Mouse (Mus musculus) fat pad, adult 2 months (tissue): Measurements from ENCODE around the gene Fem1b.
"Not testable (repeated sequence)": the region's sequence is repeated elsewhere in the genome, so short reads cannot be mapped to it uniquely, and the experiment has no call there.

Experiments used
- DNase-seq: peaks from one replicate; pipeline ENCODE4 v3.0.0-alpha.2; 2011; ENCODE audit warnings: low read depth, low spot score; ENCODE audit errors: extremely low read depth

The Fem1b gene

DNA sequence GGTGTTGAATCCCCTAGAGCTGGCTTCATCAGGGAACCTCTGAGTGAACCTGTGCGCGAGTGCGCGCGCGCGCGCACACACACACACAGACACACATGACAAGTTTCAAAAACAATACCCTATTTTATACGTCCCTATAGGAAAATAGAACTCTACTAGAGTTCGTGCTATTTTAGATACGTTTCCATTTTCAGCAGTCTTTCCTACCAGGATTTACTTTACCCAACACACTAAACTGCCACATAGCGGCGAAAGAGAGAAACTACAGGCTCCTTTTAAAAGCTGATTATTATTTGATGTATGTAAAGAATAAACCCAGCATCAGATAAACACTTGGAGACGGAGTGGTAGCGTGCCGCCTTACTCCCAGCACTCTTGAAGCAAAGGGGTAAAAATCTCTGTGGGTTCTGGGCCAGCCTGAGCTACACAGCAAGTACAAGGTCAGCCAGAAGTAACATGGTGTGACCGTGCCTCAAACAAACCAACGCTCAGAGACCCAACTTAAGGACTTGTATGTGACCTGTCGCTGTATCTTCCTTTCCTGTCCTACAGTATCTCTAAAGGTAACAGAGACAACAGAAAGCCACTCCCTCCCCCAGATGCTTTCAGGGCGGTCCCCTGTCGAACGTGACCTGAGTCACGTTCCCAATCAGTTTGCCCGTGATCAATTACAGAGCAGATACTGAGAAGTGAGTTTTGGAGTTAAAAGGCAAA lies 16.4 kb upstream of the Fem1b start:
- no peak for DNase-seq

GRCm38 (mm10) chr9:62826456-62826855 lies 14.7 kb upstream of the Fem1b start:
- no peak for DNase-seq

DNA sequence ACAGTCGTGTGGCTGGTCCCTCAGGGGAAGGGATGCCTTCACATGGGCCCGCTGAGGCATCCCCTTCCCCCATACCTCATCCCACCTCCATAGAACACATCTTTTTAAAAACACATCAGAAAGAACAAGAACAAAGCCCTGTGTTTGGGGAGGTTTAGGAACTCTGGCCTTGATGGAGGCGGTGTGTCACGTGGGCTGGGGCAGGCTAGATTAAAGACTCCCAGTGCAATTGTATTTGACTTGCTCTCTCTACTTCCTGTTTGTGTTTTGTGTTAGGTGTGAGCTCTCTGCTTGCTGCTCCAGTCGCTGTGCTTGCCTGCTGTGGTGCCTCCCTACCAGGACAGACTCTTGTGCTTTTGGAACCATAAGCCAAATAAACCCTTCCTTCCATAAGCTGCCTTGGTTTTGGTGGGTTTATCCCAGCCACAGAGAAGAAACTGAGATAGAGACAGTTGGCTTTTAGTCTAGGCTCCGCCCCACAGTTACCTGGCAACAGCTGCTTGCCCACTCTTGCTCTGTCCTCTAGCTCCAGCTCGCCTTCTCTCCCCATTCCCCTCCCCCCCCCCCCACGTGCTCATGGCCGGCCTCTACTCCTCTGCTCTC lies 14.2 kb upstream of the Fem1b start:
- DNase-seq, result no peak

DNA sequence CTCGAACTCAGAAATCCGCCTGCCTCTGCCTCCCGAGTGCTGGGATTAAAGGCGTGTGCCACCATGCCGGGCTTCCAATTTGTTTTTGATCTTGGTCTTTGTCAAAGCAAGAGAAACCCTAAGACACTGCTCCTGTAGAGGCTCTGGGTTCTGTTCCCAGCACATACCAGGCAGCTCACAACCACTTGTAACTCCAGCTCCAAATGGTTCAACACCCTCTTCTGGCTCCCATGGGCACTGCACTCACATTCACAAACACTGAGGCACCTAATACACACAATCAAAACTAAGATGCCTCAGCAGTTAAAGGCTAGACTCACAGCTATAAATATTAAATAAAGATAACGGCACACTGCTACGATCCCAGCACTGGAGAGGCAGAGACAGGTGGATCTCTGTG lies 10.1 kb upstream of the Fem1b start:
- DNase-seq, result no peak

DNA sequence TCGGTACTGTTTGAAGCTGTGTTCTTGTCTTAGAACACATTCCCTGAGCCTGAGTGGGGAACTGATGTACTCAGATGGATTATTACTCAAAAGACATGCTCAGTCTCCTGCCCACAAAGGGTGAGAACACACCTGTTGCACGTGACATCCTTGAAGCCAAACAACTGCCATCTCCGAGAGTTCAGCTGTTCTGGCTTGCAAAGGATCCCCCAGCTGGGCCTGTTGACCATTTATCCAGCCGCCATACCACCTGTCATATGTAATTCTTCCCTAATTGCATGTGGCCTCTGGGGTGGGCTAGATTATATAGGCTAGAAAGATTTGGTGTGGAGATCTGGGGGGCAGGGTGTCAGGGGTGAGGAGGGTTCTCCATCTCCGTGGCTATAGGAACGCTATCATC lies 9.1 kb upstream of the Fem1b start:
- DNase-seq, result no peak

DNA sequence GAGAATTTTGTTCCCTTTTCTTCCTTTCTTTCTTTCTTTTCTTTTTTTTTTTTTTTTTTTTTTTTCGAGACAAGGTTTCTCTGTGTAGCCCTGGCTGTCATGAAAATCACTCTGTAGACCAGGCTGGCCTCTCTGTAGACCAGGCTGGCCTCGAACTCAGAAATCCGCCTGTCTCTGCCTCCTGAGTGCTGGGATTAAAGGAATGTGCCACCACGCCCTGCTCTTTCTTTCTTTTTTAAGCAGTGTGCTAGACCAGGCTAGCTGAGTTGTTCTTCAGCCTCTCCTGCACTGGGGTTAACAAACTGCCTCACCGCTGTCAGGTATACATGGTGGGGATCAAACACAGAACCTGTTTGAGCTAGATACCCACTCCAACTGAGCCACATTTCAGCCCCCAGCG lies 8.2 kb upstream of the Fem1b start:
- not testable (repeated sequence) for DNase-seq

DNA sequence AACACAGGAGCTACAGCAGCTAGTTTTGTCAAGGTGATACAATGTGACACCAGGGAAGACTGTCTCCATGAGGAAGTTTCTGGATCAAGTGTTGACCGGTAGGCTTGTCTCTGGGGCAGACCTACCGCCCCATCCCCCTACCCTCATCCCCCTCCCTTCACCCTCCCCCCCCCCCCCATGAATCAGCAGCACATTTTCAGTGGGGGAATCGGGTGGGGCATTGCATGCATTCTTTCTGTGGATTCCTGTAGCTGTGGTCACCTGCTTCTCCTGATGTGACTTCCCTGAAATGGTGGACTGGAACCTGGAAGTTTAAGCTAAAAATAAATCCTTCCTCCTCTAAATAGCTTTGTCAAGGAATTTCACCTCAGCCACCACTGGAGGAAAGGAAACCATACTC lies 7.8 kb upstream of the Fem1b start:
- DNase-seq, result no peak

DNA sequence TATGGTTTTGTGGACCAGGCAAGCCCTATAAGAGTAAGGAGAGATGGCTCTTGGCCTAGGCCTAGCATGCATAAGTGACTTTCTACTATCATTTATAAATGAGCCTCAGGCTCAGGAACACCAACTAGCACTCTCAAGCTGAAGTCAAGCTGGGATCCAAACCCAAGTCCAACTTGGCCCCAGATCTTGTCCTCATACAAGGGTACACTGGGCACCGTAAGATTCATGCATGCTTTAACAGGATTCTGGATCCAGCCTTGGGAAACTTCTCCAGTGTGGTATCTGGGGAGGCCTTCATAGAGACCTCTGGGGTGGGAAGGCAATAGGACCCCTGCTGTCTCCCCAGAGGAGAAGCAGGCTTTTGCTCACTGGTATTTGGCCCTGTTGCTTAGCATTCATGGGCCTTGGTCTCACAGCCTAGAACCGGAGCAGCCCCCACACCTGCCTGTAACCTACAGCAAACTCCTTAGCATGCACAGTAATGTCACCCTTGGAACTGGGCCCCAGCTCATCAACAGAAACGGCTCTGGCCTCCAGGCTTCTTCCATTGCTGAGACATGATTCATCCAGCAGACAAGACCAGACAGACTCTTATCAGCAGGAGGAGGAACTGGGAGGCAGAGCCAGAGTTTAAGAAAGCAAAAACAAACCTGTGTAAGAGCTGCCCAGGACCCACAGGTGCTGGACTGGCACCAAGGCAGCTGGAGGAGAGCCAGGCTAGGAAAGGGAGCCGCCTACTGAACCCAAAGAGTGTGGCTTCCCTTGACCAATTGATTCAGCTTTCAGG lies 6.3 kb upstream of the Fem1b start:
- peak; percentile 96 for DNase-seq

DNA sequence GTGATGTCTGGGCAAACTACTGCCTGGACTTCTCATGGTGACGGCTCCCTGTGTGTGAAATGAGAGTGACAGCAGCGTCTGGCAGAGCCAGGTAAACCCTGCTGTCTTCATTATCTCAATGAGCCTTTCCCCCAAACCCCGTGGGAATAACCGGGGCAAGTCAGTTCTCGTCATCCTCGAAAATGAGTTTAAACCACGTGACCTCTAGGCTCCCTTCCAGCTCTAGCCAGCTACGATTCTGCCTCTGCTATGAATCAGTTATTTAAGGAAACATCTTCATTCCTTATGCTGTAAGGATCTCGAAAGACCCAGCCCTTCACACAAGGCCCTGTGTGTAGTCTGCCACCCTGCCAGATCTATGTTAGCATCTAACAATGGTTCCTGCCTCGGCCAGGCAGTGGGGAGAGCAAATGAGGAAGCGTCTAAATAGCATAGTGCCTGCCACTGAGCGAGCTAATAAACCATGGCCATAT lies 5.4 kb upstream of the Fem1b start:
- peak; percentile 89 for DNase-seq

DNA sequence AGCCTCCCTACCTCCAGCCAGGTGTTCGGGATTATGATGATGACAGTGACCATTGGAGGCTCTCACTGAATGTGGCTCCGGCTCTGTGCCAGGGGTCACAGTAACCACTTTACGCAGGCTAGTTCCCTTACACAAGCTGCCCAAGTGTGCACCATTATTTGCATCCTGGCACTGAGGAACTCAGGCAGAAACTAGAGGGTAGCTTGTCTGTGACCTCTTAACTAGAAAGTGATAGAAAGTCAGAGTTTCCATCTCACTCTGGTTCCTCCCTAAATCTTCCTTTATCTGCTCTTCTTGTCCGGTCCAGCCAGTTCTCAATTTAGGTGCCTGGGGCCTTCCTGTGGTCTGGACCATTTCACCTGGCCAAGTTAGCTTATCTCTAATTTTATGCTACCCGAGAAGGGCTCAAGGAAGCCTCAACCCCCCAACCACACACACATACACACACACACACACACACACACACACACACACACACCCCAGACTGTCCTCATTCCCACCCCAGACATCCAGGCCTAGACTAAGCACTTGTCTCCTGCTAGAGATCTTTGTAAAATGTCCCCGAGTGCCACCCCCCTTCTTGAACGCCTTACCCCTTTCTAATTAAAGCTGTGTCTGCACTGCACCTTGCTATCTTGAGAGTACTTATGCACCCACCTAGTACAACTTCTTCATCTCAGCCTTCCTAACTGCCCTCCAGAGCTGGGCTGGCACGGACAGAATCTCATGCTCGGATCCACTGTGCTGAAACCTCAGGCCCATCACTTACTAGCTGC lies 4.8 kb upstream of the Fem1b start:
- no peak for DNase-seq

GRCm38 (mm10) chr9:62814751-62815150 lies 3.0 kb upstream of the Fem1b start:
- no peak for DNase-seq

GRCm38 (mm10) chr9:62812216-62813049 lies 699 bp upstream of the Fem1b start:
- no peak for DNase-seq

DNA sequence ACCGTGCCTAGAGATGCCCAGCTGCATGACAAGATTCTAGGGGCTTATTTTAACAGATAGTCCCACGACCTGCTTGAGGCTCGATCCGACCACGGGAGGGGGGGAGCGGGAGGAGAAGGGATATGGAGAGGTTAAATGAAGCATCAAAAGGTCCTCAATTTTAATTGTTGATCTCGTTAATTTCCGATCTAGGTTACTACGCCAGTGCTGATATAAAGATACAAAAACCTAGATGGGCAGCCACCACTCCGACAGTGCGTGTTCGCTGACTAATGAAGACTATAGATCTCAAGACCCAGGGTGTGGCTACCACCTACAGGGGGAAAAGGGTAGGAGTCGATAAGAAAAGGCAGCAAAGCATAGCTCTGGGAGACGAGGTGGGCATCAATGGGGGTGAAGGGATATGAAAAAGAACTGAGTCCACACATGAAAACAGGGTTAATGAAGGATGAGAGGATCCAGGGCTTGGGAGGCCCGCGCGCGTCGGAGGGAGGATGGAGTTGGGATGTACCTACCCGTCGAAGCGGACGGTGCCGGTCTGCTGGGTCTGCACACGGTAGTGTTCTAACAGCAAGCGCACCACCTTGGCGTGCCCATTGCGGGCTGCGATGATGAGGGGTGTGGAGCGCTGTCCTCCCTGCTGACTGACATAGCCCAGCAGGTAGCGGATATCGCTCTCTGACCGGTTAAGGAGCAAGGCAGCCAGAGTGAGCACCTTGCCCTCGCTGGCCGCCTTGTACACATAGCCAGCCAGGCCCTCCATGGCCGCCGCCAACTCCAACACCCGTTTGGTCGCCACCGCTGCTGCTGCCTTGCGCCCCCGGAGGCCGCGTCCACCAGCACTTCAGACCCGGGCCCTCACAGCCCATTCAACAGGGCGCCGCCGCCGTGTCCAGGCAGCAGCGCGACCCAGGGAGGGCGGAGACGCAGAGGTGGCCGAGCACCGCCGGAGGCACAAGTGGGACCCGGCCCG lies 905 bp downstream of the Fem1b start:
- DNase-seq, result no peak

DNA sequence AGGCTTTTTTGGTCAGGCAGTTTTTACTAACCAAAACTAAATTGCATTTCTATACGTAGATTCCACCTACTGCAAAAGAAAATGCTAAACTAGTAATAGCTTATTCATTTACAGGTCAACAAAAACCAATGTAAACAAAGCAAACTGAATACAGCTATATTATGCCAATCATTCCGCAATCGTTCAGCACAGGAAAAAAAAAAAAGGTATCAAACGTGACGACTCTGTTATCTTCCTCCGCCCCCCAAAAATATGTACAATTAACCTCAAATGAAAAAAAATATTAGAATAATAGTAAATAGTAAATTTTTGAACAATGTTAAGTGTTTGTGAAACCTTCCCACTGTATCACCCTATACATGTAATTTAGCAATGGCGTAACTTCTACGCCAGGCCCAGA lies 1.6 kb downstream of the Fem1b start:
- no peak for DNase-seq

DNA sequence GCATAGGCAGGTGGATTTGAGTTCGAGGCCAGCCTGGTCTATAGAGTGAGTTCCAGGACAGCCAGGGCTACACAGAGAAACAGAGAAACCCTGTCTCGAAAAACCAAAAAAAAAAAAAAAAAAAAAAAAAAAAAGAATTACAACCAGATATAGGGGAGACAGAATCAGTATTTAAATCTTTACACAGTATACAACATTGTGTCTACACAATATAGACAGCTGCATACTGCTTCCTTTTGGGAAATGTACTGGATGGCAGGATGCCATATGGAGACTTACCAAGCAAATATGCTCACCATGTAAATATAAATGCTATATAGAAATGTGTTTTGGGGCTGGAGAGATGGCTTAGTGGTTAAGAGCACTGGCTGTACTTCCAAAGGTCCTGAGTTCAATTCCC lies 12.5 kb downstream of the Fem1b start:
- not testable (repeated sequence) for DNase-seq

- DNase-seq, result no peak
Observed at GRCm38 (mm10) chr9:62789856-62790255, 21.9 kb downstream of the Fem1b start.

- no peak for DNase-seq
Observed at GRCm38 (mm10) chr9:62786721-62787120, 25.0 kb downstream of the Fem1b start.

- DNase-seq, result no peak
Observed at GRCm38 (mm10) chr9:62784233-62784632, 27.5 kb downstream of the Fem1b start.
